Mouse (Mus musculus) heart, embryonic 12.5 days (tissue): ENCODE measurements around the gene Tmem248. TPM values are rescaled to one million over a fixed set of nuclear protein-coding genes. Genes with fewer than 3 reads are reported as not detected.
A peak's percentile ranks its signal among the peaks of the same experiment; 100 is the strongest.

Experiments used
- ATAC-seq: fragments of 200-750 bp; cut with Nextera tagmentation; 2 replicates; pipeline ENCODE4 v1.8.0; 2017; ENCODE audit warnings: moderate TSS enrichment, moderate library complexity; ENCODE audit not compliant: insufficient number of reproducible peaks, low FRiP score
- H3K27ac ChIP-seq: fragments of 300-500 bp; sonication (generic); 2 replicates; pipeline ENCODE4 v1.5.1; 2016; ENCODE audit warnings: mild to moderate bottlenecking, moderate library complexity; ENCODE audit not compliant: poor library complexity, severe bottlenecking
- H3K27me3 ChIP-seq: fragments of 300-500 bp; sonication (generic); replicated peaks from 2 replicates; pipeline ENCODE4 v1.6.1; 2016; ENCODE audit warnings: mild to moderate bottlenecking, moderate library complexity
- H3K36me3 ChIP-seq: fragments of 300-500 bp; sonication (generic); 2 replicates; pipeline ENCODE4 v1.6.1; 2016; ENCODE audit warnings: mild to moderate bottlenecking, moderate library complexity
- H3K4me1 ChIP-seq: fragments of 300-500 bp; sonication (generic); replicated peaks from 2 replicates; pipeline ENCODE4 v1.6.1; 2016; ENCODE audit warnings: mild to moderate bottlenecking
- H3K4me2 ChIP-seq: fragments of 300-500 bp; sonication (generic); 2 replicates; pipeline ENCODE4 v1.6.1; 2016; ENCODE audit warnings: mild to moderate bottlenecking, moderate library complexity
- H3K4me3 ChIP-seq: fragments of 300-500 bp; sonication (generic); 2 replicates; pipeline ENCODE4 v1.5.1; 2016; ENCODE audit warnings: mild to moderate bottlenecking
- H3K9ac ChIP-seq: fragments of 300-500 bp; sonication (generic); 2 replicates; pipeline ENCODE4 v1.6.1; 2016; ENCODE audit warnings: mild to moderate bottlenecking, moderate library complexity
- H3K9me3 ChIP-seq: fragments of 300-500 bp; sonication (generic); replicated peaks from 2 replicates; pipeline ENCODE4 v1.6.1; 2016; ENCODE audit warnings: mild to moderate bottlenecking, moderate library complexity
- WGBS: fragments of 180-500 bp; shearing (Covaris S2); methylation state at CpG from one replicate; pipeline ENCODE4 v1.1.7; 2016; 5-methylcytosine and 5-hydroxymethylcytosine counted together
- polyA plus RNA-seq: library from polyadenylated mRNA; unstranded; fragments of >200 nt; fragmentation: Nextera tagmentation; extraction: Ambion mirVana; gene quantifications from 2 replicates; pipeline ENCODE4 v1.2.1, GENCODE M21; 2016

The Tmem248 gene
- polyA plus RNA-seq = 41.5 and 43.6 TPM in 2 replicates

- 78% methylated on average over 7 of the region's 7 CpGs for WGBS
- Histone ChIP-seq H3K4me3 (no peak within 1 kb of the TSS), H3K27ac (no peak within 1 kb of the TSS), H3K36me3 (peaks cover 27% of the 10 kb centered on the region), H3K4me2 (no peak within 1 kb of the TSS), H3K27me3 (no peaks in the 10 kb centered on the region), H3K9ac (no peak within 1 kb of the TSS), H3K9me3 (peaks cover 6% of the 10 kb centered on the region; the same call in 1 of the 2 replicates), H3K4me1 (0 out of 2 replicates have a peak, but pooled peaks cover 4% of the 10 kb centered on the region)
- no peak for ATAC-seq
Measured at GRCm38 (mm10) chr5:130216781-130217180, at the start of gene Tmem248. Tmem248 (plus strand) TSS chr5:130217081.

- 0 out of 2 replicates have a peak, but pooled peaks cover 5% of the 10 kb centered on the region for H3K27me3 ChIP-seq
- no peak for ATAC-seq
- H3K36me3 ChIP-seq = no peaks in the 10 kb centered on the region
- no peaks in the 10 kb centered on the region for H3K9me3 ChIP-seq
- peaks cover 34% of the 10 kb centered on the region for H3K4me1 ChIP-seq
- WGBS = 27% methylated on average over 6 of the region's 6 CpGs
- H3K4me3 ChIP-seq = no peak overlapping the region
- H3K9ac ChIP-seq = no peak overlapping the region
- no peak overlapping the region for H3K4me2 ChIP-seq
- peak overlapping the region; percentile 45 for H3K27ac ChIP-seq
Measured at GRCm38 (mm10) chr5:130169109-130169508, 47.8 kb upstream of the Tmem248 start.

- H3K4me3 ChIP-seq = peak overlapping the region; percentile 94
- peak overlapping the region; percentile 98 for H3K27ac ChIP-seq
- 9% methylated on average over 6 of the region's 6 CpGs for WGBS
- peak overlapping the region; percentile 84 for H3K9ac ChIP-seq
- no peaks in the 10 kb centered on the region for H3K36me3 ChIP-seq
- no peaks in the 10 kb centered on the region for H3K9me3 ChIP-seq
- H3K4me2 ChIP-seq = peak overlapping the region; percentile 80
- peaks cover 35% of the 10 kb centered on the region for H3K4me1 ChIP-seq
- ATAC-seq = peak; percentile 78
- H3K27me3 ChIP-seq = no peaks in the 10 kb centered on the region
Measured at GRCm38 (mm10) chr5:130170666-130171422, 46.0 kb upstream of the Tmem248 start.

GRCm38 (mm10) chr5:130171423-130171954, 45.4 kb upstream of the Tmem248 start, which contains the start of gene Rabgef1:
Rabgef1 (plus strand) TSS chr5:130171798.
- H3K9ac ChIP-seq = peak within 1 kb of the TSS; percentile 89
- peaks cover 35% of the 10 kb centered on the region for H3K4me1 ChIP-seq
- peak within 1 kb of the TSS; percentile 80 for H3K4me2 ChIP-seq
- no peaks in the 10 kb centered on the region for H3K9me3 ChIP-seq
- ATAC-seq = peak; percentile 94
- peak within 1 kb of the TSS; percentile 94 for H3K4me3 ChIP-seq
- H3K27ac ChIP-seq = peak within 1 kb of the TSS; percentile 98
- H3K27me3 ChIP-seq = no peaks in the 10 kb centered on the region
- WGBS = under 1% methylated on average over 55 of the region's 62 CpGs
- no peaks in the 10 kb centered on the region for H3K36me3 ChIP-seq

DNA sequence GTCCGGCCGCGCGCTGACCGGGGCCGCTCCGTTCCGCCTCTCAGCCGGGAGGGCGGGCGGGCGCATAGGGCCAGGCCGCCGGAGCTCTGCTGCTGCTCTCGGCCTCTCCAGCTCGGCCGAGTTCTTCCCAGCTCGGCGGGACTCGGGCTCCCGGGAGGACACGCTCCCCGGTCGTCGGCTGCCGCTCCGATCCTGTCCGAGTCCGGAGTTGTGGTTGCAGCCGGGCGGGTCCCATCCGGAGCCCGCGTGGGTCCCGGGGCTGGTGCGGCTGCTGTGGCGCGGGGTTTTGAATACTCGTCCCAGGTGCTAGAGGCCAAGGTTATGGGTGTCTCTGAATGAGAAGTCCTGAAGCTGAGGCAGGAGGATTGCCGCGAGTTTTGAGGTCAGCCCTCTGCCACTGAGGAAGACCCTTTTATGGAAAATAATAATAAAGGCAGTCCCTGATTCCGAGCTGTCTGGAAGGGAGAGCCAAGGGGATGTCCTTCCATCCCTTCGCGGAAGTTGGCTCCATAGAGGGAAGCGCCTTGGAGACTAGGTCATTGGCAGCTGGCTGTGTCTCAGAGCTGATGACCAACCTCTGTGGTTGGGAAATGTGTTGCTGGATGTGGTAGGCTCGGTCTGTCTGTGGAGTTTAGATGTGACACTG, 44.8 kb upstream of the Tmem248 start:
- Histone ChIP-seq H3K9me3 (no peaks in the 10 kb centered on the region), H3K36me3 (no peaks in the 10 kb centered on the region), H3K4me2 (peak overlapping the region; percentile 80), H3K27ac (peak overlapping the region; percentile 98), H3K9ac (peak overlapping the region; percentile 89), H3K4me1 (peaks cover 35% of the 10 kb centered on the region), H3K4me3 (peak overlapping the region; percentile 94), H3K27me3 (no peaks in the 10 kb centered on the region)
- ATAC-seq = no peak
- WGBS = under 1% methylated on average over 35 of the region's 46 CpGs

GRCm38 (mm10) chr5:130173012-130173411, 43.9 kb upstream of the Tmem248 start:
- peak overlapping the region; percentile 80 for H3K4me2 ChIP-seq
- peak overlapping the region; percentile 94; the same call in 1 of the 2 replicates for H3K4me3 ChIP-seq
- H3K9me3 ChIP-seq = no peaks in the 10 kb centered on the region
- H3K27ac ChIP-seq = no peak overlapping the region
- H3K4me1 ChIP-seq = peaks cover 39% of the 10 kb centered on the region
- 73% methylated on average over 4 of the region's 4 CpGs for WGBS
- no peak for ATAC-seq
- peak overlapping the region; percentile 89 for H3K9ac ChIP-seq
- H3K36me3 ChIP-seq = no peaks in the 10 kb centered on the region
- no peaks in the 10 kb centered on the region for H3K27me3 ChIP-seq

DNA sequence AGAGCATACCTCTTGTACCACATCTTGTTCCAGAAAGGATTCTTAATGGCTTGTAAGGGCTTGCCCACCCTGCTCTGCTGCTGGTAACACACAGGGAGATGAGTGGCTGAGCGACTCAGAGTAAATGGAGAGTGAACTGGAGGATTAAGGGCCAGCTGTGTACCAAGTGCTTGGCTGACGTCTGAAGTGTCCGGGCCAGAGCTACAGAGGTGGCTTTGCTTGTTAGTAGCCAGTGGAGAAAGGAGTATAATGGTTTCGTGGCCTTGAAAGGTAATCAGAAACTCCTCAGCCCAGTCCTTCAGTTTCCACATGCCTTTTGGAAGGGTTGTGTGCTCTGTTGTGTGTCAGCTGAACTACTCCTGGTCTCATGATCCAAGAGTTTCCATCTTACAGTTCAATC, 39.0 kb upstream of the Tmem248 start:
- no peak overlapping the region for H3K27ac ChIP-seq
- H3K4me2 ChIP-seq = no peak overlapping the region
- H3K27me3 ChIP-seq = no peaks in the 10 kb centered on the region
- no peaks in the 10 kb centered on the region for H3K36me3 ChIP-seq
- no peak for ATAC-seq
- no peak overlapping the region for H3K9ac ChIP-seq
- peaks cover 40% of the 10 kb centered on the region for H3K4me1 ChIP-seq
- WGBS = 51% methylated on average over 4 of the region's 4 CpGs
- H3K4me3 ChIP-seq = no peak overlapping the region
- no peaks in the 10 kb centered on the region for H3K9me3 ChIP-seq

DNA sequence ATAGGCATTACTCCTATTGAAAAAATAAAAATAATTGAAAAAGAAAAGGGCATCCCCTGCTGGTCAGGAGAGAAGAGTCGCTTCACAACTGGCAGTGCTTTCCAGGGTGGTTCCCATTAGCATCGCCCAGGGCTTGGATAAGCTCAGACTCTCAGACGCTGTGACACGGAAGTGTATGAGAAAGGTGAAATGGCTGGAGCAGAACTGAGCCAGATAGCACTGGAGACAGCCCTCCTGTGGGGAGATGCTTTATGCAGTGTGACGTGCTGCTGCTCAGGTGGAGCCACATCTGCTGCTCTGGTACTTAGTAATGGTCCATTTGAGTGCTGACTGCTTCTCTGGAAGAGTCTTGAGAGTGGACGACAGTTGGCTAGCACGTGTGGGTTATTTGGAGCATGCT, 36.5 kb upstream of the Tmem248 start:
- no peak for ATAC-seq
- H3K4me2 ChIP-seq = no peak overlapping the region
- WGBS = 66% methylated on average over 7 of the region's 7 CpGs
- H3K4me1 ChIP-seq = peaks cover 39% of the 10 kb centered on the region
- H3K9me3 ChIP-seq = no peaks in the 10 kb centered on the region
- no peaks in the 10 kb centered on the region for H3K36me3 ChIP-seq
- no peak overlapping the region for H3K27ac ChIP-seq
- H3K4me3 ChIP-seq = no peak overlapping the region
- no peak overlapping the region for H3K9ac ChIP-seq
- no peaks in the 10 kb centered on the region for H3K27me3 ChIP-seq

DNA sequence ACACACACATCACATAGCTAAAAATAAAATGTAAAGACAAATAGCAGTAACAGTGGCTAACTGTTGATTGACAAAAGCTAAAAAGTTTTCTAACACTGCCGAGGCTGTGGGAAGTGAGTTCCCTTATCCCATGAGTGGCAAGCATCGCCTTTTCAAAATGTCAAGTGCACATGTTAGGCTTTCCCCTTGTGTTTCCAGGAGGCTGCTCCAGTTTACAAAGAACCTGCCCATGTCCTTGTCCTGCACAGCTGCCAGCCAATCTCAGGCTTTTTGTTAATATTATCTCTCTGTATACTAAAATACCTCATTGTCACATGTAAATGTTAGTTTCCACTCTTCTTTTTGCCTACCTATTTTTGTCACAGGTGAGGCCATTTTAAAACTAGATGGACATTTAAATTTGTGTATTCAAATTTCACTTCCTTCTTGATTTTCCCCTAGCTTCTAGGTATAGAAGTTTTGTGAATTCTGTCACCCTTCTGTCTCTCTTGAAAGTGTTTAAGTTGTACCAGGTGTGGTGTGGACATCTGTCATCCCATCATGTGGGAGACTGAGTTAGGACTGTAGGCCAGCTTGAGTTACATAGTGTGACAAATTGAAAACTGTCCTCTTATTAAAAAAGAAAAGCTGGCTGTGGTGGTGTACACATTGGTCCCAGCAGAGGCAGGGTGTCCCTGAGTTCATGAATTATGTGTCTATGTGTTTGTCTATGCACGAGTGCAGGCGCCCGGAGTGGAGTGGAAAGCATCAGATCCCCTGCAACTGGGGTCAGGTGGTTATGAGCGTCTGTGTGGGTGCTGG, 34.9 kb upstream of the Tmem248 start:
- no peaks in the 10 kb centered on the region for H3K27me3 ChIP-seq
- H3K9me3 ChIP-seq = no peaks in the 10 kb centered on the region
- no peak overlapping the region for H3K4me2 ChIP-seq
- no peak overlapping the region for H3K4me3 ChIP-seq
- ATAC-seq = no peak
- no peaks in the 10 kb centered on the region for H3K36me3 ChIP-seq
- H3K27ac ChIP-seq = no peak overlapping the region
- peaks cover 39% of the 10 kb centered on the region for H3K4me1 ChIP-seq
- no peak overlapping the region for H3K9ac ChIP-seq
- WGBS = 81% methylated on average over 6 of the region's 6 CpGs

- Histone ChIP-seq H3K4me3 (no peak overlapping the region), H3K27ac (no peak overlapping the region), H3K9me3 (no peaks in the 10 kb centered on the region), H3K27me3 (no peaks in the 10 kb centered on the region), H3K36me3 (peaks cover 3% of the 10 kb centered on the region), H3K9ac (no peak overlapping the region), H3K4me2 (no peak overlapping the region), H3K4me1 (peaks cover 39% of the 10 kb centered on the region)
- no peak for ATAC-seq
- 91% methylated on average over 3 of the region's 3 CpGs for WGBS
Measured at GRCm38 (mm10) chr5:130182541-130182821, 34.4 kb upstream of the Tmem248 start.
